Mouse (Mus musculus): ENCODE measurements at regions not wholly inside any gene's neighbourhood (a gene's known extent, or its start where the extent isn't known, plus 50 kb on each side); places are given as distances from the start of the nearest gene placed in this dataset.

DNA sequence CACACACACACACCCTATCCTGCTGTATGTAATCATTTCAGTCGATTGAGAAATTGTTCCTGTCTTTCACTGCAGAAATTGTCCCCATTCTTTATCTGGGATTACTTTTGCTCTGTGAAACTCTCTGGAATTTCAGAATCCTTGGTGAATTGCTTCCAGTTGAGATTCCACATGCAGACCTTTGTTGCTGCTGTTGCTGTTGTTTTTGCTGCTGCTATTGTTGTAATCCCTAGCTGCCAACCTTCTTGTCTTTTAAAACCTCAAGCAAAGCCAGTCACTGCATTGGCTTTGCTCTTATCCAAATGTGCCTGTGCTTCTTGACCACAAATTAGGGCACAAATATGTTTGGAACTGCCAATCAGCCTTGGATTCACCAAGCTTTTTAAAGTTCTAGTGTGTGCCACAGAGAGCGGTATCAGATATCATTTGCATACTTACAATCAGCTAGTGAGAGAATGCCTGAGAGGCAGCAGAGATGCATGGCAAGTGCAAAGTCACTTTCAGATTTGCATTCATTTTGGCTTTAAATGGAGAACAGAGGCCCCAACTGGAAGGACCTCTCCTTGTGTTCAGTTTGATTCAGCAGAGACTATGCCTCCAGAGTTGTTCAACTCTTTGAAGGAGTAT is 1187.0 kb upstream of the Map3k7 start:
- no peak for DNase-seq

- no peak for DNase-seq
Measured at GRCm38 (mm10) chr4:30781649-30782048, 1182.2 kb upstream of the Map3k7 start.

GRCm38 (mm10) chr4:30789976-30790657 is 1173.8 kb upstream of the Map3k7 start:
- DNase-seq = no peak

- DNase-seq = no peak
Measured at GRCm38 (mm10) chr4:30809798-30810197, 1154.1 kb upstream of the Map3k7 start.

DNA sequence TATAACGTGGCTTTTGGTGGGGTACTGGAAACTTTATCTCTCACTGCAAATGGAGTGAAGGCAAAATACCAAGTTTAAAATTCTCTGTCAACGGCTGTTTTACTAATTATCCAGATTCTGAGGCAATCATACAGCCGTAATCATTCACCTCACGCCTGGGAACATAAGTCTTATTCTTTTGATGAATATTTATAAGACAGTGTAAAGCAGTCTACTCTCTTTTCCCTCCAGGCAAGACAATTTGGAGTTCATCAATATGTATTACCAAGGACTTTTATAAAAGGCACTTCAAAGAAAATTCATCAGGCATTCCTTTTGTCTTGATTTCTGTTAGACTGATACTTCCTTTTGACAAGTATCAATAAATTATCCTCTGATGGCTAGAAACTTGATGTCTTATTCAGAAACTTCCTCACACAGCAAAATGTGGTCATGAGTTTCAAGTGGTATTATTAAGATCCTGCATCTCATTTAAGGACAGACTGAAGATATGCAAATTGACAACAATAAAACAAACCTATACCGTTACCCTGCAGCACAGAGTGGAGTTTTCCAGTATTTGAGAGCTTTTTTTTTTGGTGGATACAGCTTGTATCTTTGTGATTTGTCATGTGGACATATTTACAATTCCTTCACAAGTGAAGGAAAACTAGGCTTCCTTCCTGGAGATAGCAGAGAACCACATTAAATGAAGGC is 1108.4 kb upstream of the Map3k7 start:
- DNase-seq = no peak

DNA sequence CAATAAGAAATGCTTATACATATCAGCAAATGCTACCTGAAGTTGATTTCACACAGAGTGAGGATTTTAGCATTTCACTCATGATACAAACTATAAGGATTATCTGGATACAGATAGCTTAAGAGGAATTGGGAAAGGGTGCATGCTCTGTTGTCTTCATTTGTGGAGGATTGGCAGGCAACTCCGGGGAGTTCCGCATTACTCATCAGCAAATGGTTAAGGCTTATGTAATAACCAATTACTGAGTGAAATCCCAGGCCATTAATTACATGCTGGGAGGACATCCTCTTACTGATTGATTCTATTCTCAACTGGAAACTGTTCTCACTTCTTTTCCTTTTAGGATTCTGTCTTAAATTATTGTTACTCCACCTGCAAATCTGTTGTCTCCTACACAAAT is 1058.9 kb upstream of the Map3k7 start:
- no peak for DNase-seq

DNA sequence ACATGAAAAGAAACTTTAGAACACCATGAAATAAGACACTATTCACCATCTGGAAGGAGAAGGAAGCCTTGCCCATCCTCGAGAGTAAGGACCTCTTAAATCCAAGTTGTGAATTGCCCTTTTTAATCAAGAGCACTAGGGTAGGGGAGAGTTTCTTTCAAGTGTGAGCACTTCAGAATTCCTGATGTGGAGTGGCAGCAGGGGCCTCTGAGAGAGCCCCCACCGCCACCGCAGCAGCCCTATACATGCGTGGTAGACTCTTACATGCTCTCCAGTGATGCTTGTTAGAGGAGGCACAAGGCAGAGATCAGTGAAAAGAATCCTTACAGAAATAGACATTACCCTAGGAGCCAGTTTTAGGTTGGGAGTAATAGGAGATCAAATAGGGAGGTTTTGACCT is 1041.0 kb upstream of the Map3k7 start:
- no peak for DNase-seq

GRCm38 (mm10) chr4:30932358-30932757 is 1031.5 kb upstream of the Map3k7 start:
- DNase-seq = no peak

DNA sequence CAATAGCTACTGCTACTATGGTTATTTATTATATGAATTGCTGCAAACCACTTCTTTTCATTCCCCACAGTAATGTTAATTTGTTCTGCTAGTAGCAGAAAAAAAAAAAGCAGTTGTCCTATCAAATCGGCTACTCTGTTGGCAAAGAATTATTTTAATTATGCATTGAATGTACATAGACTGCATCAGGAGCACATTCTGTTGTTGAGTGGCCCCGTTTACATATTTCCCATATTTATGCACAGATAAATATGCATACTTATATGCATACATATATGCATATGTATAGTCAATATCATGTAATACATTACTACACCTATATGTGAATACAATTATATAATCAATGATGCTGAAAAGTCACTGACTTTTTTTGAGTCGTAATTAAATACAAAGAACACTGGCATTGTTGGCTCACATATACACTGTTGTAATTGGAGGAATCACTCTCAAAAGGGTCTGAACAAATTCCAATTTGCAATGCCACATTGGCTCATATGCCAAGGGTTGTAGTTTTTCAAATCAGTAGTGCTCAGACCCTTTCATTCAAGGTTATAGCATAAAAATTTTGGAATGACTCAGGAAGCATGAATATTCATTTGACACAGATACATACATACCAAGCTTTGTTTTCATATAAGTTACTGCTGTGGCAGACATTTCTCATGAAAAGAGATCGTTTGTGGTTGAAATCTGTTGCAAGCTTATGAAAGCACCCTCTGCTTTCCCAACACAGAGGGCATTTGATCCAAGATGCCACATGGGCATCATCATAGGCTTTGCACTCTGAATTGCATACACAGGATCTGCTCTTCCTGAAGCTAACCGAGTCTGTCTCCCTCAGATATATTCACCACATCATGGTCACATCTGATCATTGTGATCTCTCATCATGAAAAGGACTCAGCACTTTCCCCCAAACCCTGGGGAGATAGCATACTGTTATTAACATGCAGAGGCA is 1030.6 kb upstream of the Map3k7 start:
- DNase-seq = no peak

- no peak for DNase-seq
Measured at GRCm38 (mm10) chr4:30983611-30984010, 980.3 kb upstream of the Map3k7 start.

DNA sequence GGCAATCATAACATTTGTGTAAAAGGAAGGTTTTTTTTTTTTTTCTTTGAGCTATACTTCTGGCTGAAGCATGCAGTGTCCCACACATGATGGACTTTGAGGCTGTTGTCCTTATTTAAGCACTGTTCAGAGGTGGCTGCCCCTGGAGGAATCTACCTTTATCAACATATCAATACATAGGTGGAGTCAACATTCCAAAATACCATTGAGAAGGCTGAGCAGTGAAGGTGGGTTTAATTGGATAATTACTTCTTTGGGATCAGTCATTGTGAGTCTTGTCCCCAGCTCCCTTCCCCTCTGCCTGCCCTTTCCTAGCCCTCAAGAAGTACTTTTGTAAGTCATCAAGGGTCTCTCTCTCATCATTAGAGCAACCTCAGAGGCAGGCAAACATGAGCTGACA is 951.9 kb upstream of the Map3k7 start:
- no peak for DNase-seq

GRCm38 (mm10) chr4:31052077-31052677 is 911.7 kb upstream of the Map3k7 start:
- no peak for DNase-seq

DNA sequence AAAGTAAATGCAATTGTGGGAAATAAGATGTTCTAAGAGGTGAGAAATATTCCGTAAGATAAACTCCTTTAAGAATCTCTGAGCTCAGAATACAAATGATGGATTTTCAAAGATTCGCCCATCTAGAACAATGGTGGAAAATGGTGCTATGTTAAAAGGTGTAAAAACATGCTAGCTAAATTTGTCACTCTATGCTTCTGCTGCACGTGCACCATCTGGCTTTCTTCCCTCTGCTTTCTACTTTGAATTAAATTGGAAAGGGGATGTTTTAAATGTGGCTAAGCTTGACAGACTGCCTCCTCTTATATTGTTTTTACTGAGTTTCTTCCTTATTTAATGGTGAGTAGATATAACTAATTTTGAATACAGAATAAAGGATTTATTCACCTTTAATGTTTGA is 887.7 kb upstream of the Map3k7 start:
- no peak for DNase-seq

GRCm38 (mm10) chr4:31121586-31121985 is 842.3 kb upstream of the Map3k7 start:
- DNase-seq = no peak

- DNase-seq = no peak
Measured at GRCm38 (mm10) chr4:31143166-31143565, 820.7 kb upstream of the Map3k7 start.

DNA sequence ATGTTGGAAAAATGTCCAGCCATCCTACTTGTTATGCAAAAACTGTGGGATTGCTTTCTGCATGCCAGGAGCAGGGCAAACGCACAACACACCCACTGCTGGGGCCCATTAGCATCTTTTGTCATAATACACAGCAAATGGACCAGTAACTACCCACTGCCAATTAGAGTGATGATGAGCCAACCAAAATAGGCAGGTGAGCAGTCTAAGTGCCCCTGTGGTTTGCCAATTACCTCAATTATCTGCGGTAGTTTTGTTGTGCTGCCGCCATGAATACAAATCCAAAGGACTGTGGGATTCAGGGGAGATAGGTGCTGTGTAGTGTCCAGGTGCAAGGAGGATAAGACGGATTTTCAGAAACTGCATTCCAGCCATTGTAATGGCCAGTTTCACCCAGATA is 796.5 kb upstream of the Map3k7 start:
- DNase-seq = no peak

DNA sequence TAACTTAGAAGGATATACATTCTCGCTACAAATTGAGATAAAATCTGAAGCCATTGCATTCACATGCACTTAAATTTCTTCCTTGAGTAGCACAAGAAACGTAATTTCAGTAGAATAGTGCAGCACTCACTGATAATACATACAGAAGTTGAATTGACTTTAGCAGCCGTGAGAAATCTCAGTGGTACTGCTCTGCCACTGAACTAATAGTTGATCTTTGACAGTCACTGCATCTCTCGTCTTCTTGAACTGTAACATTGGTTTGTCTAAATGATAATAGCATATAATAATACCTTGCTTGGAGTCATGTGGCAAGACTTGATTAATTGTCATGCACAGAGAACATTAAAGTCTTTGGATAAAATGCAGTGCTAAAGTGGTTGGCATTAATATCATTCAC is 795.5 kb upstream of the Map3k7 start:
- no peak for DNase-seq

DNA sequence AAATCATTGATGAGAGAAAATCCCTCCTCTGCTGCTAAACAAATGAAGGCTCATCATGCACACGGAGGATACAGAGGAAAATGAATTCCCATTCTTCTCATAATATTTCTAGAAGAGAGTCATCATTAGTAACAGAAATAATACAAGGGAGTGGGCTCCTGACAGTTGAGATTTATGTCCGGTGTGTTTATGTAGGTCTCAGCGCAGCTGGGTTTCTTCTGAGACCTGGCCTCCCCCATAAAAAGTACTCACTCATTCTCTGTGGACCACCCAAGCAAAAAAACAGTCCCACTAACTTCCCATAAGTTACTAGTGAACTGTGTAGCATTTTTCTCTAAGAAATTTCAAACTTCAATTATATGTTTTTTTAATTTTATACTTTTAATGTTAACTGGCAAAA is 792.7 kb upstream of the Map3k7 start:
- no peak for DNase-seq

DNA sequence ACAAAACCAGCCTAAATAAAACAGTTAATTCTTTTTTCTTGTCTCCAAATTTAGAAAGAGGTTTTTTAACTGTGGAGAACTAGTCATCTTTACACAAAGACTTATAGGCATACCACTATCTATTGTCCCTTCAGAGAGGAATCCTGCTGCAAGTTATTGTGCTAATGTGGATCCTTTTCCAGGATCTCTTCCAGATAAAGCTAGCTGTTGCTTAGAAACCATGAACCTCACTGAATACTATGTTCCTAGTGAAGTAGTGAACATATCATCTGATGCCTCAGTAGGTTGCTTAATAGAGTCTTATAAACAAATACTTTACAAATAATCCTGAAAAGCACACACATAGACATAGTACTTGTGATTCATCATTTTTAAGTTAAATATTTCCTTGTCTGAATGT is 766.0 kb upstream of the Map3k7 start:
- no peak for DNase-seq

DNA sequence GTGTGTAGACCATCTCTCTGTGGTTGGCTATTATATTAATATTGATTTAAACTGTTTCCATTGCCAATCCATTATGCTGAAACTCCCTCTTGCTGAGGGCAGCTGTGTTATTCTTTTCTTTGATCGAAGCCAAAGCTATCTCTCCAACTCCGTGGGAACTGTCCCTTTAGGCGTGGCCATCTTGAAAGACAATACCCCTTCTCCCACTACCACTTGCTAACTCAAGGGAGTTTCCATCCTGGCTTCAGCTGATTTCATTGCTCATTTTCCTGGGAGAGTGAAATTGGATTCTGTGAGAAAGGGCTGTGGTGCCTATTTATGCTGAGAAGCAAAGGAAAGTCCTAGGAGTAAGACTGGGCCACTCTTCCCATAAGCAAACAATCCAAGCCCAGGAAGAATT is 760.6 kb upstream of the Map3k7 start:
- no peak for DNase-seq

GRCm38 (mm10) chr4:31205332-31205970 is 758.4 kb upstream of the Map3k7 start:
- DNase-seq = no peak

GRCm38 (mm10) chr4:31225741-31226140 is 738.2 kb upstream of the Map3k7 start:
- no peak for DNase-seq
